Mouse (Mus musculus) limb, embryonic 15.5 days (tissue): ENCODE measurements around the gene Oas1a. TPM values are rescaled to one million over a fixed set of nuclear protein-coding genes. Genes with fewer than 3 reads are reported as not detected.
"Not testable (repeated sequence)": the region's sequence is repeated elsewhere in the genome, so short reads cannot be mapped to it uniquely, and the experiment has no call there.

Experiments
- ATAC-seq: fragments of 200-750 bp; cut with Nextera tagmentation; 2 replicates; pipeline ENCODE4 v1.8.0; 2017; ENCODE audit warnings: low read depth, moderate TSS enrichment; ENCODE audit not compliant: insufficient number of reproducible peaks, low FRiP score, low TSS enrichment
- H3K27ac ChIP-seq: fragments of 300-500 bp; sonication (generic); 2 replicates; pipeline ENCODE4 v1.5.1; 2015; ENCODE audit warnings: moderate library complexity, mild to moderate bottlenecking, inconsistent platforms
- H3K27me3 ChIP-seq: fragments of 300-500 bp; sonication (generic); 2 replicates; pipeline ENCODE4 v1.6.1; 2015; ENCODE audit warnings: inconsistent platforms
- H3K36me3 ChIP-seq: fragments of 300-500 bp; sonication (generic); 2 replicates; pipeline ENCODE4 v1.6.1; 2015; ENCODE audit warnings: inconsistent platforms
- H3K4me1 ChIP-seq: fragments of 300-500 bp; sonication (generic); 2 replicates; pipeline ENCODE4 v1.6.1; 2015; ENCODE audit warnings: inconsistent platforms
- H3K4me2 ChIP-seq: fragments of 300-500 bp; sonication (generic); 2 replicates; pipeline ENCODE4 v1.6.1; 2015; ENCODE audit warnings: mild to moderate bottlenecking, inconsistent platforms
- H3K4me3 ChIP-seq: fragments of 300-500 bp; sonication (generic); 2 replicates; pipeline ENCODE4 v1.5.1; 2015; ENCODE audit warnings: mild to moderate bottlenecking, inconsistent platforms
- H3K9ac ChIP-seq: fragments of 300-500 bp; sonication (generic); 2 replicates; pipeline ENCODE4 v1.6.1; 2015; ENCODE audit warnings: inconsistent platforms
- H3K9me3 ChIP-seq: fragments of 300-500 bp; sonication (generic); 2 replicates; pipeline ENCODE4 v1.6.1; 2016; ENCODE audit warnings: inconsistent platforms
- WGBS: fragments of 180-500 bp; shearing (Covaris S2); methylation state at CpG from one replicate; pipeline ENCODE4 v1.1.7; 2015; 5-methylcytosine and 5-hydroxymethylcytosine counted together
- polyA plus RNA-seq: library from polyadenylated mRNA; unstranded; fragments of >200 nt; fragmentation: Nextera tagmentation; extraction: Ambion mirVana; gene quantifications from 2 replicates; pipeline ENCODE4 v1.2.1, GENCODE M21; 2015

The Oas1a gene
- polyA plus RNA-seq, 1 experiment from 2014 or later = 2.3 TPM

DNA sequence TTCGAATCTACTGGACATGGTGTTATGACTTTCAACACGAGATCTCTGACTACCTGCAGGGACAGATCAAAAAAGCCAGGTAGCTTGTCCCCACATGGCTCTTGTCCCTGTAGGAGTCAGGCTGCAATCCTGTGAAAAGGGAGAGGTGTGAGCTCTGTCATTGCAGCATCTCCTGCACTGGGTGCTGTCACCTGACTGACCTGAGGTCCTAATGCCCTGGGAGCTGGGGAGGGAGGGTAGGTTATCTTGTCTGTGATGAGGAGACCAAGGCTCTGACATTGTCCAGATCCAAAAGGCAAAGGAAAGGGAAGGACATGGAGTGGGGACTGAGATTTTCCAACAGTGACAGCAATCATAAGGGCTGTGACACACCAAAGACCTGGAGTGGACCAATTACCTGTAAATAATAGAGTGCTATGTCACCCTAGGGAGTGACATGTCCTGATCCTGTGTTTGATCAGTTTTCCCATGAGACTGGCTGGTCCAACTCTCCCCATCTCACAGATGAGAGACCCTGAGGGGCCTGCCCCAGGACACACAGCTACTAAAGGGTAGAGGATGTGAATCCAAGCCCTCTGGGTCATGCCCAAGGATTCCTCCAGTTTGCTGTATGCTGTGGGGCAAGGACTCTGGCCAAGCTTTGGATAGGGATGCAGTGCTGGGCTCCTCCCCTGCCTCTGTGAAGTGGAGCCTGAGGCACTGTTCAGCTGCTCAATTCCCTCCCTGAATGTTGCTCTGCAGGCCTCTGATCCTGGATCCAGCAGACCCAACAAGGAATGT is 12.0 kb upstream of the Oas1a start:
- not testable (repeated sequence) for H3K9me3 ChIP-seq, H3K27me3 ChIP-seq, H3K4me1 ChIP-seq, H3K36me3 ChIP-seq, H3K9ac ChIP-seq, H3K4me3 ChIP-seq, H3K27ac ChIP-seq, ATAC-seq, H3K4me2 ChIP-seq
- WGBS = 61% methylated on average over 2 of the region's 2 CpGs

DNA sequence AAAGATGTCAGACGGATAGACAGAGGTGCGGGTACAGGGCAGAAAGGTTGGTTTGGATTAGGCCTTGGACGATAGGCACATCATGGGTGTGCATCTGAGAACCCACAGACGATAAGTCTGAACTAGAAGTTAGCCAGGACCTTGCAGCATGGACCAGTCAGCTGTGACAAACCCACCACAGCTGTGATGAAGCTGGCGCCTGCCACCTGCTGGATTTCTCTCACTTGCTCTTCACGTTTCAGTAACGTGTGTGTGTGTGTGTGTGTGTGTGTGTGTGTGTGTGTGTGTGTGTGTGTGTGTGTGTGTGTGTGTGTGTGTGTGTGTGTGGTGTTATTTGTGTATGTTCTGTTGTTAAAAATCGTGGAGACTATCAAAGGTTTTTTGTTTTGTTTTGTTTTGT is 6.9 kb upstream of the Oas1a start, which contains the start of gene Oas1d:
Gene Oas1d, plus strand, starts transcription at position 333 of the 400 bp plus-strand sequence.
- H3K9ac ChIP-seq, ATAC-seq: not testable (repeated sequence)
- WGBS = 50% methylated on average over 8 of the region's 8 CpGs

DNA sequence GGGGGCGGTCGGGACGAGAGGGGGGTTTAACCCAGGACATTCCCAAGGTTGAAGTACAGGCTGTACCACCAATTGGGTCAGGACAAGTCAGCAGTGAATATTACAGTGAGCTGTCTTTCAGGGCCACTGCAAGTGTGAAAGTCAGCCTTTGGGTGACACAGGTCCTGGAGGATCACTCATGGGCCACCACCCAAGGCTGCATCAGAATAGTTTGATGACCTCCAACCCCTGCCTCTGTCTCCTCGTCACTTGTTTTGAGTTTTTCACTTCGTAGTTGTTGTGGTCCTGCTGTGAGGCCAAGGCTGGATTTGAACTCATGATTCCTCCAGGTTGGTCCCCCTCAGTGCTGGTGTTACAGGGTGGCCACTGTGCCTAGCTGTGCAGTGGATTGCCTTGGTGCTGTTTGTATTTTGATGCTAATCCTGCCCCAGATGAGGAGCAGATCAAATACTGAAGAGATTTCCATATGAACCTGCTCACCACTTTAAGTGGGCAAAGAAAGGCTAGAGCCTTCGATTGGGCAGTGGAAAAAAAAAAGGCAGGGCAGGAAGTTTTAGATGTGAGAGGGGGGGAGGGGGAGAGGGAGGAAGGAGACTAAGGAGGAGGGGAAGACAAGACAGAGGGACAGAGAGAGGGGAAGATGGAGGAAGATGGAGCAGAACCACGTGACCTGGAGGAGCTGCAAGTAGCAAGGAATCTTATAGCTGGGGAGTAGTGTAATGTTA is 1.0 kb upstream of the Oas1a start:
- no peaks in the 10 kb centered on the region for H3K9me3 ChIP-seq
- ATAC-seq = no peak
- H3K27ac ChIP-seq = no peak overlapping the region
- H3K4me1 ChIP-seq = no peaks in the 10 kb centered on the region
- H3K36me3 ChIP-seq = no peaks in the 10 kb centered on the region
- no peak overlapping the region for H3K4me2 ChIP-seq
- 54% methylated on average over 7 of the region's 7 CpGs for WGBS
- H3K4me3 ChIP-seq = no peak overlapping the region
- H3K27me3 ChIP-seq = no peaks in the 10 kb centered on the region
- no peak overlapping the region for H3K9ac ChIP-seq

More for the DNA sequence above, 6.9 kb upstream of the Oas1a start, which contains the start of gene Oas1d:
- not testable (repeated sequence) for H3K36me3 ChIP-seq, H3K9me3 ChIP-seq, H3K27ac ChIP-seq, H3K4me1 ChIP-seq, H3K4me2 ChIP-seq, H3K27me3 ChIP-seq, H3K4me3 ChIP-seq

DNA sequence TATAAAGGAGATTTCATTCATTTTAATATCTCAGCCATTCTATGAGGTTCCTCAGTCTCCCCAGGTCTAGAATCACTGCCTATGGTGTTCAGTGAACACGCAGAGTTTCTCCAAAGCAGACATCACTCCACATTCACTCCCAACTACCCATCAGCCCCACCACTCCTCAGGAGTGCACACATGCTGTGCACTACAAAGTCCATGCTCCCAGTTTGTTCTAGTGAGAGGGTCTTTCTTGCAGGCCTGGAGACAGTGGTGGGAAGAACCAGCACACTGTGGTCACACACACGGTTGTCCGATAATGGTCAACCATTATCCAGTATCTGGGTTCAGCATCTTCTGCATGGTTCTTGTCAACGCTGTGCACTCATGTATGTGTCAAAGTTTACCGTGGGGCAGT is 5.3 kb downstream of the Oas1a start:
- WGBS = 92% methylated on average over 5 of the region's 5 CpGs
- H3K27ac ChIP-seq = no peak overlapping the region
- H3K27me3 ChIP-seq = no peaks in the 10 kb centered on the region
- no peaks in the 10 kb centered on the region for H3K4me1 ChIP-seq
- no peak overlapping the region for H3K9ac ChIP-seq
- no peaks in the 10 kb centered on the region for H3K9me3 ChIP-seq
- H3K36me3 ChIP-seq = no peaks in the 10 kb centered on the region
- no peak overlapping the region for H3K4me3 ChIP-seq
- ATAC-seq = no peak
- H3K4me2 ChIP-seq = no peak overlapping the region

DNA sequence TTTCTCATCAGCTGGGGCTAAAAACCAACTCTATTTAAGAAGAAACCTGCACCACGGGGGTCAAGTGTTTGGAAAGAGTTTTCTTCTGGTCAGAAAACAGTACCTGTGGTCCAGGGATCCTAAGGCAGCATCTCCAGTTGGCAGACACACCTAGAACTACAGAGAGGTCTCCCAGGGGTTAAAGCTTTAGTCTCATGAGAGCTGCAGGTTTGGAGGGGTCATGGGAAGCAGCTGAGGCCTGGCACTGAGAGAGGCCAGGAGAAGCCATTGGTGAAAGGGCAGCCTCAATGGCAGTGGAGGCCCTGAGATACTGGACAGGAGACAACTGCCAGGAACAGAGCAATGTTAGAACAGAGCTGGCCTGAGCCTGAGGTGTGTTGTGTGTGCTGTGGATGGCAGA is 6.7 kb downstream of the Oas1a start:
- no peak overlapping the region for H3K4me3 ChIP-seq
- H3K4me2 ChIP-seq = no peak overlapping the region
- WGBS = 61% methylated on average over 1 of the region's 1 CpGs
- H3K4me1 ChIP-seq = no peaks in the 10 kb centered on the region
- no peak for ATAC-seq
- H3K9ac ChIP-seq = no peak overlapping the region
- H3K27me3 ChIP-seq = no peaks in the 10 kb centered on the region
- H3K27ac ChIP-seq = no peak overlapping the region
- H3K36me3 ChIP-seq = no peaks in the 10 kb centered on the region
- H3K9me3 ChIP-seq = no peaks in the 10 kb centered on the region

DNA sequence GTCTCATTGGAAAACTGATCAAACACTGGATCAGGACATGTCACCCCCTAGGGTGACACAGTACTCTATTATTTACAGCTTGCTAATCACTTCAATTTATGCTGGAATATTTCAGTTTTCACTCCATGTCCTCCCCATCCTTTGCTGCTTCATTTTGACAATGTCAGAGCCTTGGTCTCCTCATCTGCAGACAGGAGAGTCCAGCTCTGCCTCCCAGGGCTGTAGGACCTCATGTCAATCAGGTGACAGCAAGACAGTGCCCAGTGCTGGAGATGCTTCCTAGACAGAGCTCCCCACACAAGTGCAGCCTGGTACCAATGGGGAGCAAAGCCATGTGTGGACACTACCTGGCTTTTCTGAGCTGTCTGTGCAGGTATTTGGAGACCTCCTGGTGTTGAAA is 8.6 kb downstream of the Oas1a start:
- H3K27ac ChIP-seq = no peak overlapping the region
- H3K4me3 ChIP-seq = no peak overlapping the region
- no peak overlapping the region for H3K4me2 ChIP-seq
- ATAC-seq = no peak
- H3K36me3 ChIP-seq = no peaks in the 10 kb centered on the region
- H3K9me3 ChIP-seq = no peaks in the 10 kb centered on the region
- no peaks in the 10 kb centered on the region for H3K27me3 ChIP-seq
- H3K4me1 ChIP-seq = no peaks in the 10 kb centered on the region
- no peak overlapping the region for H3K9ac ChIP-seq

DNA sequence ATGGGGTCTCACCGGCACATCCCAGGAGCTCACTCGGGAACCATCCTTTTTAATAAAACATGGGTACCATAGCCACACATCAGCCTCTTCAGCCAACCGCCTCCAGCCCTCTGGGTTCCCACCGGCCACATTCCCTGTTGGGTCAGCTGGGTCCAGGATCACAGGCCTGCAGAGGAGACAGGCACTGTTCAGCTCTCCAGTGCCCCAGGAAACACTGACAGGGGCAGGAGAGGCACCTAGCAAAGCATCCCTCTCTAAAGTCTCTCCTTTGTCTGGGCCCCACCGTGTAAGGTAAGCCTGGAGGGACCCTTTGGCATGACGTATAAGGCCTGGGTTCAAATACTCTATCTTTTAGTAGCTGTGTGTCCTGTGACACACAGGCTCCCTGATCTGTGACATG is 9.0 kb downstream of the Oas1a start:
- H3K4me1 ChIP-seq = no peaks in the 10 kb centered on the region
- no peaks in the 10 kb centered on the region for H3K9me3 ChIP-seq
- H3K27me3 ChIP-seq = no peaks in the 10 kb centered on the region
- WGBS = 90% methylated on average over 6 of the region's 6 CpGs
- H3K4me2 ChIP-seq = no peak overlapping the region
- H3K27ac ChIP-seq = no peak overlapping the region
- no peaks in the 10 kb centered on the region for H3K36me3 ChIP-seq
- H3K9ac ChIP-seq = no peak overlapping the region
- ATAC-seq = no peak
- H3K4me3 ChIP-seq = no peak overlapping the region

DNA sequence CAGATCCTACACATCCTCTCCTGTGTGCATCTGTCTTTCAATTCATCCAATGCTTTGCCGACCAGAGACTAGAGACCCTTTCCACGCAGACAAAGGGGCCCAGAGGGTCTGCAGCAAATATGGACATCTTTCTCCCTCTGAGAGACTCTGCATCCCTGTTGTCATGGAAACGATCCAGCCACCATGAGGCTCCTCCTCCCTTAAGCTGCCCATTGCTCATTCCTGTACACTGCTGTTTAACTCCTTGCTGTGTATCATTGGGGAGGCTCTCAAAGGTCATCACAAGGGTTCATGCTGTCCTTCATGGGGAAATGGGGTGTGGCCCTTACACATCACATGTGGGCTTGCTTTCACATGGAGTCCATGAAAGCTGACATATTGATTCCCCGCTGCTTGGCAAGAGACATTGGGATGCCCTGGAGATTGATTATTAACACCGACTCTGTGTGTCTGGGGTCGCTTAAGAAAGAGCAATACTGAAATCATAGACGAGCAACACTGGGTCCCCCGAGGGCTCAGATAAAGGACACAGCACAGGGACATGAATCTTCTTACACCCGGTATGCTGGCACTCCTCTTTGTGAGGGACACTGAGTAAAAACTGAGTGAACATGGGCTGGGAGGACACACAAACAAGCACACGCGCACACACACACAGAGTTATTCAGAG is 12.0 kb downstream of the Oas1a start:
- ATAC-seq = no peak
- Histone ChIP-seq H3K9ac (no peak overlapping the region), H3K4me3 (no peak overlapping the region), H3K4me2 (no peak overlapping the region), H3K9me3 (no peaks in the 10 kb centered on the region), H3K27ac (no peak overlapping the region), H3K36me3 (no peaks in the 10 kb centered on the region), H3K4me1 (no peaks in the 10 kb centered on the region), H3K27me3 (no peaks in the 10 kb centered on the region)
- WGBS = 86% methylated on average over 11 of the region's 11 CpGs

DNA sequence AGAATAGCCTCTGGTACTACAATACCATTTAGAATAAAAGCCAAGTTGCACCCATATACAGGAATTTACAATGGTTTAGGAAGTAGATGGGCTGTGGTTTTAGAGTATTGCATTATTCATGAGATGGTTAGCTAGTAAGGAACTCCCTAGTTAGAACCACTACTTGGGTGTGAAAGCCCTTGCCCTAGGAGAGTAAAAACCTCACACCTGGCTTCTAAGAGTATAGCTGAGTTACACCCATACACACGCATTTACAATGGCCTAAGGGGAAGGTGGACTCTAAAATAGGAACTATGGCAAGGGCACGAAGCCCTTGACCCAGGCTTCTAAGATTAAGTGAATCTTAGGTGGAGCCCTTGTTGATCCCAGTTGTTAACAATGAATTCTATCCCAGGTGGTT is 12.6 kb downstream of the Oas1a start:
- not testable (repeated sequence) for H3K4me2 ChIP-seq, H3K9me3 ChIP-seq, H3K27me3 ChIP-seq, H3K9ac ChIP-seq, H3K4me3 ChIP-seq, ATAC-seq, H3K4me1 ChIP-seq, H3K27ac ChIP-seq, H3K36me3 ChIP-seq
- WGBS = 56% methylated on average over 2 of the region's 2 CpGs

DNA sequence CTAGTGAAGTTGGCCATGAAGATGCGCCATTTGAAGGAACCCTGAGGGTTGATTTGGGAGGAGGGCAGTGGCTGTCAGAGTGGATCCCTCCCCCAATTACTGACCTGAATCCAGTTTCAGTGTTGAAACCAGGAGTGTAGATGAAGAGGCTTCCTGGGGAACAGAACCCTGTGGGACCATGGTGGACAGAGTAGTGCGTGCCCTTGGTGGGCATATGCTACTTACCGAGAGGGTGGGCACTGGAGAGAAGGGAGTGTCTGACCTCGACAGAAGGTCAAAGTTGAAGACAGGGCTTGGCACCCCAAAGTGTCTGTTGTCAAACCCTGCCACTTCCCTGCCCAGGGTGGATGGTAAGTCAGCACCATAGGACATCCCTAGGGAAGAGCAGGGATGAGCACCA is 13.5 kb downstream of the Oas1a start:
- H3K4me1 ChIP-seq, H3K4me3 ChIP-seq, H3K9ac ChIP-seq, H3K27ac ChIP-seq, ATAC-seq, H3K27me3 ChIP-seq, H3K36me3 ChIP-seq, H3K4me2 ChIP-seq, H3K9me3 ChIP-seq: not testable (repeated sequence)
- WGBS = 90% methylated on average over 4 of the region's 4 CpGs

DNA sequence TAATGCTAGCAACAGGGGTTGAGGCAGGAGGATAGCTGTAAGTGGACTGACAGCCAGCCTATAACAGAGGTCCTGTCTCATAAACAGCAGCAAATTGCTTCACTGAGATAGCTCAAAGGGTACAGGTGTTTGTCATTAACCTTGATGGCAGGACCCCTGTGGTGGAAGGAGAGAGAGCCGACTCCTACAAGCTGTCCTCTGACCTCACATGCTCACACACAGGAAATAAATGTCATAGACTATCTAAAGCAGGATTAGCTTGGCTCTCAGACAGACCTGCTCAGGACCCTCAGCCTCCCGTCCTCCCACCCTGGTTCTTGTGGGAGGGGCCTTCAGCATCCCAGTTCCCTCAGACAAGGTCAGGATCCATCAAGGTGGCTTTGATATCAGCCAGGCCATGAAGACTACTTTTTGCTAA is 15.1 kb downstream of the Oas1a start:
- no peak overlapping the region for H3K27ac ChIP-seq
- no peaks in the 10 kb centered on the region for H3K4me1 ChIP-seq
- ATAC-seq = no peak
- no peaks in the 10 kb centered on the region for H3K27me3 ChIP-seq
- WGBS = 31% methylated on average over 2 of the region's 2 CpGs
- H3K4me3 ChIP-seq = no peak overlapping the region
- no peak overlapping the region for H3K4me2 ChIP-seq
- H3K9ac ChIP-seq = no peak overlapping the region
- no peaks in the 10 kb centered on the region for H3K9me3 ChIP-seq
- H3K36me3 ChIP-seq = no peaks in the 10 kb centered on the region

DNA sequence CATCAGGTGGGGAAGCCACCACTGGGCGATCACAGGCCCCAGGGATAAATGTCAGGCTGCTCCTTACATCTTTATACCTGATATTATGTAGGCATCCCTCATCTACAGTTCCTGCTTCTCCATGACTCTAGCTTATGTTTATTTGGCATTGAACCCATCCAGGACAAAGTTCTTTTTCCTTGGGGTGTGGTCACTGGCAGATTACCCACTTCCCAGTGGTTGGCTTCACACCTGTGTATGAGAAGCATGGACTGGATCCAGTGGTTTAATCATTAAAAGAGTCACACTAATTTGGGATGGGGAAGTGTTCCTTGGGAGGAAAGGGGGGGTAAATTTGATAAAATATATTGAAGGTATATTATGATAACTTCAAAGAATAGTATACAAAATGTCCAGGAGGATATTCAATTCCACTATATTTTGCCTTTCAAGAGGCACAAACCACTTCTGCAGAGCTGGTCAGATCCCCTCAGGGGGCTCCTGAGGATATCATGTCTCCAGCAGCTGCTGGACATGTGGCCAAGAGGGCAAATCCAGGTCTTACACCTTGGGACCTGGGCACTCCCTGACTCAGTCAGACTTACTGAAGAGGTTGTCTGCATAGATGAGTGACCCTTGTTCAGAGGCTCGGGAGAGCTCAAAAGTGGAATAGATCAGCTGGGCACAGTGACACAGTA is 15.6 kb downstream of the Oas1a start:
- not testable (repeated sequence) for H3K27me3 ChIP-seq, H3K9ac ChIP-seq, H3K9me3 ChIP-seq, H3K27ac ChIP-seq, ATAC-seq, H3K4me3 ChIP-seq, H3K4me1 ChIP-seq, H3K4me2 ChIP-seq, H3K36me3 ChIP-seq
- 58% methylated on average over 2 of the region's 2 CpGs for WGBS
